Mouse (Mus musculus) frontal cortex, adult (tissue): Measurements from ENCODE around the gene Lypd6b.
A peak's percentile ranks its signal among the peaks of the same experiment; 100 is the strongest.

ENCODE experiments used
- ATAC-seq: cut with Nextera tagmentation; 2 replicates; pipeline ENCODE4 v1.9.2; 2017; ENCODE audit warnings: mild to moderate bottlenecking, moderate library complexity, mixed read lengths; ENCODE audit not compliant: low TSS enrichment

The Lypd6b gene

GRCm38 (mm10) chr2:49818126-49818525 is 30.6 kb downstream of the Lypd6b start:
- no peak for ATAC-seq

GRCm38 (mm10) chr2:49822312-49822711 is 34.8 kb downstream of the Lypd6b start:
- ATAC-seq, result peak; percentile 74

GRCm38 (mm10) chr2:49825588-49825987 is 38.1 kb downstream of the Lypd6b start:
- ATAC-seq, result no peak

- no peak for ATAC-seq
These were observed 40.3 kb downstream of the Lypd6b start for GRCm38 (mm10) chr2:49827756-49828155.

GRCm38 (mm10) chr2:49830369-49830768 is 42.9 kb downstream of the Lypd6b start:
- ATAC-seq, result no peak

GRCm38 (mm10) chr2:49832277-49832803 is 44.9 kb downstream of the Lypd6b start:
- ATAC-seq, result no peak

GRCm38 (mm10) chr2:49837454-49838059 is 50.1 kb downstream of the Lypd6b start:
- peak; percentile 49 for ATAC-seq

GRCm38 (mm10) chr2:49838611-49839010 is 51.1 kb downstream of the Lypd6b start:
- ATAC-seq, result peak; percentile 98

GRCm38 (mm10) chr2:49840573-49840972 is 53.1 kb downstream of the Lypd6b start:
- ATAC-seq, result no peak

- no peak for ATAC-seq
These were observed 53.6 kb downstream of the Lypd6b start for GRCm38 (mm10) chr2:49841089-49841488.

- peak; percentile 61 for ATAC-seq
These were observed 57.6 kb downstream of the Lypd6b start for GRCm38 (mm10) chr2:49845104-49845503.

GRCm38 (mm10) chr2:49846097-49846496 is 58.6 kb downstream of the Lypd6b start:
- ATAC-seq, result no peak

- ATAC-seq, result peak; percentile 44; the same call in 1 of the 2 replicates
These were observed 59.4 kb downstream of the Lypd6b start for GRCm38 (mm10) chr2:49846880-49847279.

GRCm38 (mm10) chr2:49847831-49848230 is 60.3 kb downstream of the Lypd6b start:
- ATAC-seq, result no peak

GRCm38 (mm10) chr2:49849771-49850170 is 62.3 kb downstream of the Lypd6b start:
- no peak for ATAC-seq

- ATAC-seq, result no peak
These were observed 64.5 kb downstream of the Lypd6b start for GRCm38 (mm10) chr2:49851977-49852376.

- ATAC-seq, result no peak
These were observed 68.7 kb downstream of the Lypd6b start for GRCm38 (mm10) chr2:49856161-49856564.

- ATAC-seq, result no peak
These were observed 69.1 kb downstream of the Lypd6b start for GRCm38 (mm10) chr2:49856584-49856983.

- ATAC-seq, result no peak
These were observed 72.9 kb downstream of the Lypd6b start for GRCm38 (mm10) chr2:49860219-49860962.

- ATAC-seq, result no peak
These were observed 73.6 kb downstream of the Lypd6b start for GRCm38 (mm10) chr2:49860969-49861592.

- no peak for ATAC-seq
These were observed 74.2 kb downstream of the Lypd6b start for GRCm38 (mm10) chr2:49861658-49862057.

- 0 out of 2 replicates have a peak, but pooled peaks have one; percentile 16 for ATAC-seq
These were observed 80.8 kb downstream of the Lypd6b start for GRCm38 (mm10) chr2:49868116-49868858.
